Mouse (Mus musculus) ZHBTc4 (cell line): ENCODE measurements around the gene Pih1d1.

ENCODE experiments used
- DNase-seq: peaks from one replicate; pipeline ENCODE4 v3.0.0-alpha.2; 2011; ENCODE audit warnings: low read depth, low spot score

Pih1d1 gene

GRCm38 (mm10) chr7:45167761-45168445 is 13.8 kb downstream of the Pih1d1 start:
- DNase-seq = no peak

GRCm38 (mm10) chr7:45168656-45169055 is 14.6 kb downstream of the Pih1d1 start:
- DNase-seq = no peak

DNA sequence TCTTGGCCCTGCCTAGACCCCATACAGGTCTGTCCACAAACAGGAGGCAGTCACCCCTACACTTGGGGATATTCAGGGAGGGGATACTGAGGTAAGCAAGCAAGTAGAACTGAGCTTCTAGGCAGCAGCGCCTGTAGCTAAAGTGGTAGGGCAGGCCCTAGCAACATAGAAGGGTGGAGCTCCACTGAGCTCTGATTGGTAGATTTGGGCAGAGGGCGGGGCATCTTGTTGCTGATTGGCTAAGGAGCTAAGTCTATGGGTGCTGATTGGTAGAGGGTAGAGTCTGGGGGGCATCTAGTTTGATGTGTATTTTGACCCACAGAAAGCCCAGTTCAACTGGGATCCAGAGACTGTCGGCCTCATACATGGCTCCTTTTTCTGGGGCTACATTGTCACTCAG is 15.4 kb downstream of the Pih1d1 start:
- DNase-seq = no peak

GRCm38 (mm10) chr7:45172974-45173373 is 18.9 kb downstream of the Pih1d1 start:
- peak; percentile 75 for DNase-seq

DNA sequence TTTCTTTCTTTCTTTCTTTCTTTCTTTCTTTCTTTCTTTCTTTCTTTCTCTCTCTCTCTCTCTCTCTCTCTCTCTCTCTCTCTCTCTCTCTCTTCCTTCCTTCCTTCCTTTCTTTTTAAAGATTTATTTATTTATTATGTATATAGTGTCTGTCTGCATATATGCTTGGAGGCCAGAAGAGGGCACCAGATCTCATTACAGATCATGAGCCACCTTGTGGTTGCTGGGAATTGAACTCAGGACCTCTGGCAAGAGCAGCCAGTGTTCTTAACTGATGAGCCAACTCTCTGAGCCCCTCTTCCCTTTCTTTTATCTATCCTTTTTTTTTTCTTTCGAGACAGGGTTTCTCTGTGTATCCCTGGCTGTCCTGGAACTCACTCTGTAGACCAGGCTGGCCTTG is 19.7 kb downstream of the Pih1d1 start:
- DNase-seq = peak; percentile 78

GRCm38 (mm10) chr7:45174567-45175280 is 20.6 kb downstream of the Pih1d1 start:
- DNase-seq = peak; percentile 37

- no peak for DNase-seq
These were observed 21.3 kb downstream of the Pih1d1 start for GRCm38 (mm10) chr7:45175398-45175797.

- no peak for DNase-seq
These were observed 21.8 kb downstream of the Pih1d1 start for GRCm38 (mm10) chr7:45175929-45176328.

GRCm38 (mm10) chr7:45176356-45176755 is 22.3 kb downstream of the Pih1d1 start:
- DNase-seq = no peak

GRCm38 (mm10) chr7:45178550-45178949 is 24.4 kb downstream of the Pih1d1 start:
- peak; percentile 61 for DNase-seq

GRCm38 (mm10) chr7:45179469-45179868 is 25.4 kb downstream of the Pih1d1 start, which contains the start of gene Gfy:
TSS of gene Gfy (minus strand) at chr7:45179569.
- no peak for DNase-seq

DNA sequence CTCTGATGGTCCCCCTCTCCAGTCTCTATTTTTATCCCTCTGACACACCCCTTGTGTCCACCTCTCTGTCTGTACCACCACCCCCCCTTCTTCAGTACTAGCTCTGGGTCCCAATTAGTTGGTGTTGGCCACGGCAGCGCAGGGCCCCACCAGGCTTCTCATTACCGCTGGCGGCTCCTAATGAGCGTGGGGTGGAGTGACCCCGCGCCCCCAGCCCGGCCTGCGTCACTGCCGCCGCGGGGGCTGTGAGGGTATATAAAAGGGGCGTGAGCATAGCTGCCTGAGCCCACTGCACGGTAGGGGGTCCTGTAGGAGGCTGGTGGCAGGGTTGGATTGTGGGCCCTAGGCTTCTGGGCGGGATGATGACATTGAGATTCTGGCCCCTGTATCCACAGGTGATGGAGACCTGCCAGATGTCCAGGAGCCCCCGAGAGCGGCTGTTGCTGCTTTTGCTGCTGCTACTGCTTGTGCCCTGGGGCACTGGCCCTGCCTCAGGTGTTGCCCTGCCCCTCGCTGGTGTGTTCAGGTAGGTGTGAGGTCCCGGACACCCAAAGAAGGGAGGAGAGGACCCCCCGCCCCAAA is 26.9 kb downstream of the Pih1d1 start, which contains the start of gene Pth2:
Pth2 (plus strand) TSS at position 100 of the 582 bp plus-strand sequence.
- no peak for DNase-seq

GRCm38 (mm10) chr7:45181540-45181939 is 27.4 kb downstream of the Pih1d1 start:
- DNase-seq = peak; percentile 58

GRCm38 (mm10) chr7:45182199-45182601 is 28.1 kb downstream of the Pih1d1 start:
- peak; percentile 97 for DNase-seq

DNA sequence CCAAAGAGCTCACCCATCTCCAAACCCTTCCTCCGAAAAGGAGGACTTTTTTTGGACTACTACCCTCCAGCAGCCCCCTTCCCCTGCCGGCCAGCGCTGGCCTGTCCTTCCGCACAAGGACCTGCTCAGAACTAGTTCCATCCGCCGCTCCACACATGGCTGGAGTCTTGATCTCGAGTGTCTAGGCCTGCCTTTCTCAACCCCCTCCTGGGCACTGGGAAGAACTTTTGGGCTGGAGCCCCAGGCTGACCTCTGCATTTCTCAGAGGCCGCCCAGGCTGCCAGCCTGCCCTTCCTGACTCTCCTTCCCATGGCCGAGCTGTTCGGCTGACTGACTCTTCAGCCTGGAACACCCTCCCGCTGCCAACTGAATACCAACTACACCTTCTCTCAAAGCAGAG is 28.5 kb downstream of the Pih1d1 start:
- DNase-seq = no peak

DNA sequence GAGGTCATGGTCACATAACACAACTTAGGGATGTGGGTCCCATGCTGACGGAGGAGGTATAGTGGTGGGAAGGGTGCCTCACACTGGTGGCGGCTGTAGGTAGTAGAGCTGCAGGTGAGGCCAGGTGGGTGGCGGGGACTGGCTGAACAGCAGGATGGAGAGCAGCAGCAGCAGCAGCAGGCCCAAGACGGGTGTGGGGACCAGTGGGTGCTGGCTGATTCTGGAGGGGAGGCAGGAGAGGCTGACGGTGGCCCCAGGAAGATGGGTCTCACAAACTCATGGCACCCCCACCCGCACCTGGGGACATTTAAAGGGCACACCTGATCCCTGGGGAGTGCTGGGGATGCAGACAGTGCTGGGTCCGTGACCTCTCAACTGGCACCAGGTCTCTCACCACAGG is 29.6 kb downstream of the Pih1d1 start:
- DNase-seq = no peak

DNA sequence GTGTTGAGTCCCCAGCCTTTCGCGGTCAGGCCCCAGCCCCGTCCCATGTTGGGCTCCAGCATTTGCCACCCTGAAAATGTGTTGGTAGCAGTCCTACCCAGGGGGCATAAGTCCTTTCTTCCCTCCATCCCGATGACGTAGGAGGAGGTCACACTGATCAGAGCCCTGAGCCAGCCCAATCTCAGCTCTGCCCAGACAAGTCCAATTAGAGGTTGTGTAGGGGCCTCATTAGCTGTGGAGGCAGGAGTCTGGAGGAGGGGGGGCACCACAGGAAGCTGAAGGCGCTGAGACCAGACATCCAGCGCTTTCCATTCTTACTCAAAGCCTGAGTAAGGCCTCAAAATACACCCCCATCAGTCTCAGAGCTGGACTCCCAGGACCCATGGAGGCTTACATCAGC is 31.8 kb downstream of the Pih1d1 start:
- no peak for DNase-seq

GRCm38 (mm10) chr7:45189600-45189999 is 35.5 kb downstream of the Pih1d1 start:
- no peak for DNase-seq

- no peak for DNase-seq
These were observed 36.1 kb downstream of the Pih1d1 start for GRCm38 (mm10) chr7:45190186-45190585.

- no peak for DNase-seq
These were observed 37.1 kb downstream of the Pih1d1 start for GRCm38 (mm10) chr7:45191161-45191560.

DNA sequence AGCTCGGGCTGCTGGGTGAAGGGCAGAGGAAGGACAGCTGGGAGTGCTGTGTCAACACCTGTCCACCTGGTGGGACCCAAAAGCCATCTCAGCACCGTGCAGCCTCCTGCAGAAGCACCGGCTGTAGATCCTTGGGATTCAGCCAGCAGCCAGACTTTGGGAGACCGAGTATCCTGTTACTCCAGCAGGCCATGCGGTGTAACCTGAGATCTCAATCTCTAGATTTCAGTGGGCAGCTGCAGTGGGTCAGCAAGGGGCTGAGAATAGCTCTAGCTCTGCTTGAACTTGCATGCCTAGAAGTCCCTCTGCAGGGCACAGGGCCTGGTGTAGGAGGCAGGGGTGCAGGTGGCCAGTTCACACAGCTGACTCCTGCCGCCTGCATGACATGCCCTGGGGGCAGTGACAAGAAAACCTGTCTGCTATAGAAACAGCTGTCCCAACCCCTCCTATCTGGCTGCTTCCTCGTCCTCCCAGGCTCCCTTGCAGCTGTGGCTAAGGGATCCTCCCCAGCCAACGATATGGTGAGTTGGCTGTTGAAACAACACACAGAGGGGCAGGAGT is 37.8 kb downstream of the Pih1d1 start:
- peak; percentile 52 for DNase-seq

DNA sequence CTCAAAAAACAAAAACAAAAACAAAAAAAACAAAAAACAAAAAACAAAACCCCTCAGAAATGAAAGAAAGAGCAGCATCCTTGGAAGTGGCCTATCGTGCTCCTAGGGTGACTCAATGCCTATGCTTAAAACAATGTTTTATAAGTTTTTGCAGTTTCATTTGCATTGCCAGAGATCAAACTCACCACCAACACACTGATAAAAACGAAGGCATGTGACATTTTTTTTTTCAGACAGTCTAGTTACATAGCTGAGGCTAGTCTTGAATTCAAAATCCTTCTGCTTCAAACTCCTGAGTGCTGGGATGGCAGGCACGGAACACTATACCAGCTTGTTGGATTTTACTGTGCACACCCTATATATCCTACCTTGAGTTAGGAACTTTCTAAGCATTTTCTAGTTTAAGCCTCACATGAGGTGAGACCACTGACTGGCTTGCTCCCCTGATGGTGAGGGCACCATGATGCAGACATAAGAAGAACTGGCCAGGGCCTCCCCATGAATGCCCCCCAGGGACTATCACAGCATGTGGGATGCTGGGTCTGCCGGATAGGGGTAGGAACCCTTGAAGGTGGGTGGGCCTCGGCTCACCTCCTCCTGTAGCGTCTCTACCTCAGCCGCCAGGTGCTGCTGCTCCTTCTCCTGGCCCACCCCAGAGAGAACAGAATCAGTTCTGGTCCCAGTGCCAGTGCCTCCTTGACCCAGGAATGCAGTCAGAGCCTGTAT is 38.6 kb downstream of the Pih1d1 start:
- no peak for DNase-seq
